Mouse (Mus musculus) ovary, postnatal 14 days (tissue): ENCODE measurements around the gene Krtap19-1.

Experiments
- DNase-seq: peaks from one replicate; pipeline ENCODE4 v3.0.0; 2022; ENCODE audit warnings: low spot score

Krtap19-1 gene

GRCm38 (mm10) chr16:88869311-88869710 is at the start of gene Krtap19-1:
Krtap19-1 (minus strand) TSS chr16:88869411.
- no peak for DNase-seq

GRCm38 (mm10) chr16:88896357-88896756 is 27.1 kb upstream of the Krtap19-1 start, which contains the start of gene Krtap19-5:
Krtap19-5 (minus strand) TSS chr16:88896457.
- DNase-seq: no peak

- DNase-seq: no peak
Observed at GRCm38 (mm10) chr16:88886870-88887269, 17.7 kb upstream of the Krtap19-1 start.

GRCm38 (mm10) chr16:88884989-88885388 is 15.8 kb upstream of the Krtap19-1 start, which contains the start of gene Krtap19-4:
Krtap19-4 (minus strand) TSS chr16:88885089.
- DNase-seq: no peak

- no peak for DNase-seq
Observed at GRCm38 (mm10) chr16:88877938-88878337, 8.7 kb upstream of the Krtap19-1 start, which contains the start of gene Krtap19-3. Krtap19-3 (minus strand) TSS chr16:88878038.

- no peak for DNase-seq
Observed at GRCm38 (mm10) chr16:88874169-88874568, 5.0 kb upstream of the Krtap19-1 start, which contains the start of gene Krtap19-2. Krtap19-2 (minus strand) TSS chr16:88874269.

- DNase-seq: no peak
Observed at GRCm38 (mm10) chr16:88864887-88865407, 4.3 kb downstream of the Krtap19-1 start.

- DNase-seq: no peak
Observed at GRCm38 (mm10) chr16:88851450-88851849, 17.8 kb downstream of the Krtap19-1 start.

- DNase-seq: no peak
Observed at GRCm38 (mm10) chr16:88848558-88848957, 20.7 kb downstream of the Krtap19-1 start.

GRCm38 (mm10) chr16:88847363-88847762 is 21.8 kb downstream of the Krtap19-1 start:
- no peak for DNase-seq

- DNase-seq: no peak
Observed at GRCm38 (mm10) chr16:88826978-88827377, 42.2 kb downstream of the Krtap19-1 start.

GRCm38 (mm10) chr16:88826095-88826652 is 43.0 kb downstream of the Krtap19-1 start, which contains the start of gene Krtap14:
Krtap14 (minus strand) TSS chr16:88826145.
- no peak for DNase-seq

- DNase-seq: no peak
Observed at GRCm38 (mm10) chr16:88823736-88824135, 45.5 kb downstream of the Krtap19-1 start.

GRCm38 (mm10) chr16:88820066-88820465 is 49.1 kb downstream of the Krtap19-1 start, which contains the start of gene Krtap15:
Krtap15 (plus strand) TSS chr16:88820215.
- no peak for DNase-seq
